Mouse (Mus musculus) lung, embryonic 14.5 days (tissue): ENCODE results near the gene 0610037L13Rik. TPM values are rescaled to one million over a fixed set of nuclear protein-coding genes. Genes with fewer than 3 reads are reported as not detected.

Source experiments
- ATAC-seq: fragments of 200-750 bp; cut with Nextera tagmentation; 2 replicates; pipeline ENCODE4 v1.8.0; 2017; ENCODE audit warnings: mild to moderate bottlenecking, moderate TSS enrichment, moderate library complexity; ENCODE audit not compliant: insufficient read depth
- DNase-seq: peaks from one replicate; pipeline ENCODE4 v3.0.0-alpha.2; 2015
- H3K27ac ChIP-seq: fragments of 300-500 bp; sonication (generic); 2 replicates; pipeline ENCODE4 v1.5.1; 2014; ENCODE audit warnings: low read depth, mild to moderate bottlenecking, moderate library complexity
- H3K27me3 ChIP-seq: fragments of 300-500 bp; sonication (generic); 2 replicates; pipeline ENCODE4 v1.6.1; 2014; ENCODE audit warnings: low read length, control low read depth; ENCODE audit not compliant: insufficient read depth
- H3K36me3 ChIP-seq: fragments of 300-500 bp; sonication (generic); 2 replicates; pipeline ENCODE4 v1.6.1; 2014; ENCODE audit warnings: control low read depth; ENCODE audit not compliant: insufficient read depth
- H3K4me1 ChIP-seq: fragments of 300-500 bp; sonication (generic); 2 replicates; pipeline ENCODE4 v1.6.1; 2014; ENCODE audit warnings: antibody characterized with exemption, control low read depth; ENCODE audit not compliant: insufficient read depth
- H3K4me2 ChIP-seq: fragments of 300-500 bp; sonication (generic); 2 replicates; pipeline ENCODE4 v1.6.1; 2014; ENCODE audit warnings: mild to moderate bottlenecking
- H3K4me3 ChIP-seq: fragments of 300-500 bp; sonication (generic); 2 replicates; pipeline ENCODE4 v1.5.1; 2014; ENCODE audit warnings: low read depth, low read length
- H3K9ac ChIP-seq: fragments of 300-500 bp; sonication (generic); 2 replicates; pipeline ENCODE4 v1.6.1; 2014
- H3K9me3 ChIP-seq: fragments of 300-500 bp; sonication (generic); 2 replicates; pipeline ENCODE4 v1.6.1; 2016; ENCODE audit warnings: low read depth, low read length, control low read depth
- CTCF ChIP-seq: IDR thresholded peaks from 2 replicates; pipeline ENCODE4 v1.5.1; 2016; ENCODE audit warnings: antibody characterized with exemption, low read depth
- WGBS: fragments of 180-500 bp; shearing (Covaris S2); extraction: QIAGEN DNeasy Blood & Tissue Kit; methylation state at CpG from one replicate; pipeline ENCODE4 v1.1.7; 2014; 5-methylcytosine and 5-hydroxymethylcytosine counted together
- polyA plus RNA-seq: library from polyadenylated mRNA; unstranded; fragments of >200 nt; fragmentation: Nextera tagmentation; extraction: Ambion mirVana; gene quantifications from 2 replicates; pipeline ENCODE4 v1.2.1, GENCODE M21; 2014

Gene 0610037L13Rik
- polyA plus RNA-seq, 1 experiment from 2014 or later: 139 TPM

DNA sequence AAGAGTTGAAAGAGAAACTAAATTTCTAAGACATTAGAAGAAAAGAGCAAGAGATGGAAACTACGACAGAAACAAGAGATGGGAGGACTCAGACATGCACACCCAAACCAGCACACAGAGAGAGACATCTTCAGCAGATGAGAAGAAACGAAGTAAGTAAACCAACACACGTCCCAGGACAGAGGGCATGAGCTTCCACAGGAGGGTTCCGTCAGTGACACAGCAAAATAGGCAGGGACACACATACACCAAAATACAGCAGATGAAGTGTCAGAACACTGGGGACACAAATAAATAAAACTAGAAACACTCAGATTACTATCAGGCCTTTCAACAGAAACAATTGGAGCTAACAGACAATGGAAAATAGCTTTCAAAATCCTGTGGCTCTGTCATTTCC, 20.4 kb downstream of the 0610037L13Rik start:
- DNase-seq: peak; percentile 24
- H3K4me2 ChIP-seq: no peak overlapping the region
- H3K9ac ChIP-seq: no peak overlapping the region
- no peaks in the 10 kb centered on the region for H3K9me3 ChIP-seq
- 66% methylated on average over 4 of the region's 4 CpGs for WGBS
- no peak overlapping the region for H3K4me3 ChIP-seq
- ATAC-seq: no peak
- no peak overlapping the region for H3K27ac ChIP-seq
- no peaks in the 10 kb centered on the region for H3K27me3 ChIP-seq
- no peak for TF ChIP-seq CTCF
- H3K36me3 ChIP-seq: peaks cover 69% of the 10 kb centered on the region
- H3K4me1 ChIP-seq: no peaks in the 10 kb centered on the region

GRCm38 (mm10) chr4:107920336-107920735, 30.7 kb downstream of the 0610037L13Rik start:
- Histone ChIP-seq H3K4me1 (peaks cover 13% of the 10 kb centered on the region), H3K9me3 (no peaks in the 10 kb centered on the region), H3K36me3 (no peaks in the 10 kb centered on the region), H3K4me2 (no peak overlapping the region), H3K27ac (no peak overlapping the region), H3K4me3 (no peak overlapping the region), H3K9ac (no peak overlapping the region), H3K27me3 (no peaks in the 10 kb centered on the region)
- no peak for DNase-seq
- 79% methylated on average over 2 of the region's 2 CpGs for WGBS
- TF ChIP-seq CTCF: no peak
- ATAC-seq: no peak

GRCm38 (mm10) chr4:107921152-107921695, 31.6 kb downstream of the 0610037L13Rik start:
- no peak overlapping the region for H3K27ac ChIP-seq
- 46% methylated on average over 8 of the region's 8 CpGs for WGBS
- no peaks in the 10 kb centered on the region for H3K36me3 ChIP-seq
- no peak for TF ChIP-seq CTCF
- peaks cover 13% of the 10 kb centered on the region for H3K4me1 ChIP-seq
- ATAC-seq: no peak
- no peak overlapping the region for H3K4me3 ChIP-seq
- H3K27me3 ChIP-seq: no peaks in the 10 kb centered on the region
- no peak overlapping the region for H3K9ac ChIP-seq
- H3K9me3 ChIP-seq: no peaks in the 10 kb centered on the region
- peak; percentile 79 for DNase-seq
- H3K4me2 ChIP-seq: peak overlapping the region; percentile 85; the same call in 1 of the 2 replicates

DNA sequence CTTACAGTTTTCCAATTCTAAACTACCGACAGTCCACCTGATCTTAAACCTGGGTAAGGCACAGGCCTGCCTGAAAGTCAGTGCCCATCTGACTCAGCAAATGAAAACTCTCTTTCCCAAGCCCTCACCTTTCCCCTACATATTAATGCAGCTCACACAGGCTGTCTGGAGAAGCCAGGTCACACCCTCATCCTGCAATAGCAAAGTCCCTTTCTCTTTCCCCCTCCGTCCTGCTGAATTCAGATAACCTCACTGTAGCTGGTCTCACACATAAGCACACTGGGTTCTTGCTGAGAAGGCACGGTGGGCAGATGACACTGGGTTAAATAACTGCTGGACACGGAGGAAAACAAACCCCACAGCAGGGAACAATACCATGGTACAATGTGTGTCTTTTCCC, 32.3 kb downstream of the 0610037L13Rik start:
- Histone ChIP-seq H3K4me2 (peak overlapping the region; percentile 85), H3K4me1 (peaks cover 13% of the 10 kb centered on the region), H3K4me3 (peak overlapping the region; percentile 87), H3K36me3 (no peaks in the 10 kb centered on the region), H3K9ac (0 out of 2 replicates have a peak overlapping the region, but pooled peaks have one; percentile 37), H3K9me3 (no peaks in the 10 kb centered on the region), H3K27me3 (no peaks in the 10 kb centered on the region), H3K27ac (no peak overlapping the region)
- ATAC-seq (no peak), DNase-seq (no peak)
- no peak for TF ChIP-seq CTCF
- 52% methylated on average over 4 of the region's 4 CpGs for WGBS

DNA sequence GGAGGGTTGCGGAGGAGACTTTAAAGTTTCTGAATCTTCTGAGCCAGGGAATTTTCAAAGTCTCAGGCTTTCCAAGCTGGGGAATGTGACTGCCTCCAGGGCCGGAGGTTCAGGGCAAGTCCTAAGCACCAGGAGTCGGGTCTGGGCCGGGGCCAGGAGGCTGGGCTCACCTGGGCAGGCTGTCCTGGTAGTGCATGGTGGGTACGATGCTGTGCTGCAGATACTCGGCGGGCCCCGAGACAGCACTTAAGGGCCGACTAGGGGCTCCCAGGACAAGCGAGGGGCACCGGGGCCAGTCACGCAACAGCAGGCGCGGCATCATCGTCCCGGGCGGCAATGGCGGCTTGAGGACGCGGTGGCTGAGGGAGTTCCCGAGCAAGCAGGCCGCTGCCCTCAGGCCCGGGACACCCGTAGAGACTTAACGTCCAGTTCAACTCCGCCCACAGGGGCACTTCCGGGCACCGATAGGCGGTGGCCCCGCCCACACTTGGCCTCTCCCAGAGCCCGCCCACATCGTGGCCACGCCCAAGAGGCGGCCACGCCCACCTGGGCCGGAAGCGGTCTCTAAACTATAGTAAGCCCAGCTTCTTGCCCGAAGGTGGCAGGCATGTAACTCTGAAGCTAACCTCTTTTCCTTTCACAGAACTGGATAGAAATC, 33.7 kb downstream of the 0610037L13Rik start, which contains the start of gene Cpt2:
Gene Cpt2 (minus strand): TSS at position 466 of the 658 bp plus-strand sequence.
- Histone ChIP-seq H3K9ac (peak within 1 kb of the TSS; percentile 90), H3K4me3 (peak within 1 kb of the TSS; percentile 87), H3K27ac (peak within 1 kb of the TSS; percentile 73), H3K4me2 (peak within 1 kb of the TSS; percentile 85), H3K27me3 (no peaks in the 10 kb centered on the region), H3K9me3 (no peaks in the 10 kb centered on the region), H3K4me1 (peaks cover 13% of the 10 kb centered on the region), H3K36me3 (no peaks in the 10 kb centered on the region)
- DNase-seq (peak; percentile 99), ATAC-seq (peak; percentile 97)
- under 1% methylated on average over 38 of the region's 38 CpGs for WGBS
- no peak; the same call in 1 of the 2 replicates for TF ChIP-seq CTCF

- H3K27me3 ChIP-seq: no peaks in the 10 kb centered on the region
- H3K9me3 ChIP-seq: no peaks in the 10 kb centered on the region
- peaks cover 13% of the 10 kb centered on the region for H3K4me1 ChIP-seq
- TF ChIP-seq CTCF: no peak
- WGBS: 42% methylated on average over 7 of the region's 7 CpGs
- peak overlapping the region; percentile 87 for H3K4me3 ChIP-seq
- peak overlapping the region; percentile 85 for H3K4me2 ChIP-seq
- no peak overlapping the region for H3K9ac ChIP-seq
- no peaks in the 10 kb centered on the region for H3K36me3 ChIP-seq
- ATAC-seq (peak; percentile 36; the same call in 1 of the 2 replicates), DNase-seq (no peak)
- H3K27ac ChIP-seq: peak overlapping the region; percentile 73; the same call in 1 of the 2 replicates
These were observed 34.2 kb downstream of the 0610037L13Rik start for GRCm38 (mm10) chr4:107923803-107924194.

- no peak overlapping the region for H3K4me3 ChIP-seq
- H3K36me3 ChIP-seq: no peaks in the 10 kb centered on the region
- no peak for TF ChIP-seq CTCF
- H3K9me3 ChIP-seq: no peaks in the 10 kb centered on the region
- WGBS: 65% methylated on average over 2 of the region's 2 CpGs
- no peak overlapping the region for H3K4me2 ChIP-seq
- no peak overlapping the region for H3K27ac ChIP-seq
- H3K27me3 ChIP-seq: no peaks in the 10 kb centered on the region
- no peak for DNase-seq
- no peak for ATAC-seq
- no peaks in the 10 kb centered on the region for H3K4me1 ChIP-seq
- no peak overlapping the region for H3K9ac ChIP-seq
These were observed 38.7 kb downstream of the 0610037L13Rik start for GRCm38 (mm10) chr4:107928269-107928668.
